Mouse (Mus musculus) frontal cortex, postnatal 25 days (tissue): ENCODE measurements around the gene Gm16867.
"Not testable (repeated sequence)": the region's sequence is repeated elsewhere in the genome, so short reads cannot be mapped to it uniquely, and the experiment has no call there.

ENCODE experiments used
- DNase-seq, 2 experiments: peaks; one replicate each; pipeline ENCODE4 v3.0.0; 2022; ENCODE audit warnings: low spot score in 2 of 2

The Gm16867 gene

DNA sequence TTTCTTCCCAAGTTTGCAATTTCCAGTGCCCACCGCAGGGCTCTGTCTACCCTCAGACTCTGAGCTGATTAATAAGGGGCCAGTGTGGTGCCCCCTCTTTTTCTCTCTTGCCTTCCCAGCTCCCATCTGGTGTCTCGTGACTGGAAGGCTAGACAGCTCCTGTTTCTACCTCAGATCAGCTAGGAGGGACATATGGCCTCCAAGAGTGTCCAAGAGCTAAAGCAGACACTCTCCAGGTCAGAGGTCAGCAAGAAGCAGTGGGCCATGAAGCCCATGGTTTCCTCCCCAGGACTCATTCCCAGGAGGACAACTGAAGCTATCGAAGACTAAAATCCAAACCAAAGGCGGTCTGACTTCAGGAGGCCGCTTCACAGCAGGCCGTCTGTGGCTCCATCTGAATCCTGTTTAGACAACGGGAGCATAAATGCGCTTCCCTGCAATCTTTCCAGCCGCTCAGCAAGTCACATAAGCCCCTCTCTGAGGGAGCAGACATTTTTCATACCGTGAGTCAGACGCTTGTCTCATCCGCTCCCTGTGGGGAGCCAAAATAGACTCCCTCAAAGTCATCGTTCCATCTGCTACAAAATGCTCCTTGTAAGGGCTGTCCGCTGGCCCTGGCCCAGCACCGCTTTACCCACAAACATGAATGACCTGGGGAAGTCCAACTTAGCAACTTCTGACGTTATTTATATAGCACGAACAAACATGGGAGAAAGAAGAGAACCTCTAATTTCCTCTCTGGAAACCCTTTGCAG is 35.4 kb downstream of the Gm16867 start:
- not testable (repeated sequence) for DNase-seq

DNA sequence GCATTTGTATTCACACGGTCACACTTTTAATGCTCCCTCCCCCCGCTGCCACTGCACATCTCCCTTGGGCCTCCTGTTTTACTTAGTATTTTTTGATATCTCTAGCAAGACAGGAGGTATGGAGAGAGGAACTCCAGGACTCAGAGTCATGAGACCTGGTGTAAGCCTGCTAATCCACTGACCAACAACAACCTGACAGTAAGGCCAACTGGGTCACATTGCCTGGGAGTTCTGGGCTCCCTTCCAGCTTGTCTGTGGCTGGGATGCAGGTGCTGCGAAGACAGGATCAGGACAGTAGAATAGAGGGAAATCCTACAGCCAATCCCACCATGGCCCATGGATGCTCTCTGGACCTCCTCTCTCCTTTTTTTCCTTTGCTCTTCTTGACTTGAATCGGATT is 38.7 kb downstream of the Gm16867 start:
- DNase-seq: not testable (repeated sequence)

- DNase-seq: not testable (repeated sequence)
Observed at GRCm38 (mm10) chr14:69457691-69458090, 45.5 kb downstream of the Gm16867 start.

DNA sequence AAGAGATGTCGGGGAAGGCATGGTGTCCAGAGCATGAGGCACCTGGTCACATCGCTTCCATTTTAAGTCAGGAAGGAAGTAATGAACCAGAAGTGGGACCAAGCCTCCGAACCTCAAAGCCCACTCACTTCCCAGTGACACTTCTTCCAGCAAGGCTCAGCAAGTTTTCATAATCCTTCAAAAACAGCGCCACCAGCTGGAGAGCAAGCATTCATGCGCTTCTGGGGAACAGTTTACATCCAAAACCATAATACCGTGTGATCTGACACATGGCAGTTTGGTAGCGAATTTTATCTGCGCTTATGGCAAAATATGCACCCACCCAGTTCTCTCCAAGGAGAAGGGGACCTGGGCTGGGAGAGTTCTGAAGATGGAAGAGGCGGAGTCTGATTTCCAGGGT is 48.5 kb downstream of the Gm16867 start:
- not testable (repeated sequence) for DNase-seq

DNA sequence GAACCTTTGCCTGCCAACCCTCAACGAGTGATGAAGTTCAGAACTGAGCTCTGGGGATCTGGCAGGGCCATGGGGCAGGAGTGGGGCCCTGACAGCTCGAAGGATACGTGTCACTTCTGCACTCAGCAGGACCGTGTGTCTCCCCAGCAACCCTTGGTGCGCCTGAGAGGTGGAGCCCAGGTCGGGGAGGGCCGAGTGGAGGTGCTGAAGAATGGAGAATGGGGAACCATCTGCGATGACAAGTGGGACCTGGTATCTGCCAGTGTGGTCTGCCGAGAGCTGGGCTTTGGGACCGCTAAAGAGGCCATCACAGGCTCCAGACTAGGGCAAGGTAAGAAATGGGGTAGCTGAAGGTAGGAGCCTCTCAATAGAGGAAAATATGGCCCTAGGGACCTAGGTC is 54.3 kb downstream of the Gm16867 start:
- not testable (repeated sequence) for DNase-seq

- not testable (repeated sequence) for DNase-seq
Observed at GRCm38 (mm10) chr14:69447006-69447405, 56.2 kb downstream of the Gm16867 start.

GRCm38 (mm10) chr14:69443092-69443692 is 60.0 kb downstream of the Gm16867 start:
- not testable (repeated sequence) for DNase-seq

- DNase-seq: not testable (repeated sequence)
Observed at GRCm38 (mm10) chr14:69440955-69441354, 62.2 kb downstream of the Gm16867 start.

DNA sequence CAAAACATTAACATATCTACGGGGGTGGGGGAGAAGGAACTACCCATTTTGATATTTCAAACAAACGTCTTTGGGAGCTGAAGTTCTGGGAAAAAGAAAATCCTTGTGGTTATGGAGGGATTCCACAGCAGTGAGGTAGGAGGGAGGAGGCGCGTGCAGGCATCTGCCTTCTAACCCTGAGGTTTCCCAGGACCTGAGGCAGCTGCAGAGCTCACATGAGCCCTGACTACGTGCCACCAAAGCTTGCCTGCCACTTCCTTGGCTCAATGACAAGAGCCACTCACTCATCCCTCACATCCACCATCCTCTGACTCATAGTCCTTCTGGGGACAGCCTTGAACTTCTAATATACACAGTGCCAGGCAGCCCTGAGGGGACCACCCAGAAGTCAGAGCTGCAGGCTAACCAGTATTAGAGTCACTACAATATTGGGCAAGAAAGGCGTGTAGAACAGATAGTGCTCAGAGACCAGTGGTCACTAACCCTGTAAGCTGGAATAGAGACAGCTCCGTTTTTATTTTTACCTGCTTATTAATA is 64.4 kb downstream of the Gm16867 start:
- DNase-seq: not testable (repeated sequence)

GRCm38 (mm10) chr14:69421003-69421402 is 82.2 kb downstream of the Gm16867 start:
- DNase-seq: not testable (repeated sequence)

GRCm38 (mm10) chr14:69417545-69417944 is 85.6 kb downstream of the Gm16867 start:
- DNase-seq: not testable (repeated sequence)
